Mouse (Mus musculus): ENCODE results near the gene Nicn1. TPM values are rescaled to one million over a fixed set of nuclear protein-coding genes. Genes with fewer than 3 reads are reported as not detected.

The Nicn1 gene
- polyA plus RNA-seq, 1 experiment = 49.6 TPM

DNA sequence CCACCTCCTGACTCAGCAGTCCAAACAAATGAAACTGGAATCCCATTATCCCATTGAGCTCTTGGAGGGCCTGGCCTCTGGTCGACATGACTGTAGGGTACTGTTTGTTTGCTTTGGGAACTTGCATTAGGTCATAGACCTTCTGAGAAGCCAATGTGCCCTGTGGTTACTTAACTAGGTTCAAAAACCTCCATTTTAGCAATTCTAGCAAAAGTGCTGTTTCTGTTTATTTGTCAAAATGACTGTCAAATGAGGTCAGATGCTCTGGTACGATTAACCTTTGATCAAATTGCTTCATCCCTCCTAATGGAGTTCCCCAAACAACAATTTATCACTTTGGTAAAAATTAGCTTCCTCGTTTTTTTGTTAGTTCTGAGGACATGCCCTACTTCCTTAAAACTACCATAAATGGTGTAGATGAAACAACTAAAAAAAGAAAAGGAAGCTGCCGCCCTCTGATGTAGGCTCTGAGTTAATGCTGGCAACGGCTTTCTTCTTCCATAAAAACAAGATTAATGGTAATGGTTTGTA is 52.1 kb downstream of the Nicn1 start:
- H3K4me3 ChIP-seq (ENCODE audit: insufficient read depth, low read length) = no peak overlapping the region
- peak overlapping the region; percentile 98 for H3K27ac ChIP-seq (ENCODE audit: insufficient read depth, low read length)
- peaks cover 9% of the 10 kb centered on the region for H3K4me1 ChIP-seq (ENCODE audit: control insufficient read depth, insufficient read depth, low read length)
- TF ChIP-seq POLR2A (IDR thresholded peaks at IDR 0.05; ENCODE audit: low read depth, low read length) (no peak), CTCF (IDR thresholded peaks at IDR 0.05; ENCODE audit: borderline replicate concordance, insufficient read depth, low read length) (no peak)

GRCm38 (mm10) chr9:108343331-108343730 is 53.1 kb downstream of the Nicn1 start:
- TF ChIP-seq CTCF (IDR thresholded peaks at IDR 0.05; ENCODE audit: borderline replicate concordance, insufficient read depth, low read length) = no peak
- no peak for TF ChIP-seq POLR2A (IDR thresholded peaks at IDR 0.05; ENCODE audit: low read depth, low read length)
- Histone ChIP-seq H3K4me1 (ENCODE audit: control insufficient read depth, insufficient read depth, low read length) (peaks cover 9% of the 10 kb centered on the region), H3K27ac (ENCODE audit: insufficient read depth, low read length) (peak overlapping the region; percentile 98), H3K4me3 (ENCODE audit: insufficient read depth, low read length) (no peak overlapping the region)

- peaks cover 9% of the 10 kb centered on the region for H3K4me1 ChIP-seq (ENCODE audit: control insufficient read depth, insufficient read depth, low read length)
- TF ChIP-seq POLR2A (IDR thresholded peaks at IDR 0.05; ENCODE audit: low read depth, low read length) = no peak
- no peak for TF ChIP-seq CTCF (IDR thresholded peaks at IDR 0.05; ENCODE audit: borderline replicate concordance, insufficient read depth, low read length)
- no peak overlapping the region for H3K27ac ChIP-seq (ENCODE audit: insufficient read depth, low read length)
- no peak overlapping the region for H3K4me3 ChIP-seq (ENCODE audit: insufficient read depth, low read length)
These were observed 53.6 kb downstream of the Nicn1 start for GRCm38 (mm10) chr9:108343835-108344234.

DNA sequence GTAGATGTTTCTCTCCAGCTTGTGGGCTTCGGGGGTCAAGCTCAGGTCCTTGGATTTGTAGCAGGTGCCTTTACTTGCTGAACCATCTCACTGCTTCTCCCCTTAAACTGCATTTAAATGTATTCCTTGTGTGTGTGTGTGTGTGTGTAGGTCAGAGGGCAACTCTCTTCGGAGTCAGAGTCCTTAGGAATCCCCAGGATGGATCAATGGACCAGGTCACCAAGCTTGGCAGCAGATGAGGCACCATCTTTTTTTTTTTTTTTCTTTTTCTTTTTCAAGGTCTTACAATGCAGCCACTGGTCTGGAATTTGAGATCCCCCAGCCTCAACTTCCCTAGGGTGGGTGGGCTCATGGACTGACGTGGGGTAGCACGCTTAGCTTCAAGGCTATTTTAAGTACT is 54.2 kb downstream of the Nicn1 start:
- no peak overlapping the region for H3K27ac ChIP-seq (ENCODE audit: insufficient read depth, low read length)
- no peak overlapping the region for H3K4me3 ChIP-seq (ENCODE audit: insufficient read depth, low read length)
- TF ChIP-seq CTCF (IDR thresholded peaks at IDR 0.05; ENCODE audit: borderline replicate concordance, insufficient read depth, low read length) = no peak
- TF ChIP-seq POLR2A (IDR thresholded peaks at IDR 0.05; ENCODE audit: low read depth, low read length) = no peak
- peaks cover 9% of the 10 kb centered on the region for H3K4me1 ChIP-seq (ENCODE audit: control insufficient read depth, insufficient read depth, low read length)

Other genes with a start within 250 kb of the Nicn1 start
- 32.3 and 33.5 TPM in 2 replicates for gene Gmppb, start 241.2 kb upstream of the Nicn1 start, polyA plus RNA-seq (2011; ENCODE audit: insufficient read length, low read depth, missing spikeins)
- gene Amigo3, start 237.3 kb upstream of the Nicn1 start, polyA plus RNA-seq (2011; ENCODE audit: insufficient read length, low read depth, missing spikeins) = 3.0 and 3.4 TPM in 2 replicates
- not detected in 2 replicates for gene Mst1, start 210.0 kb upstream of the Nicn1 start, polyA plus RNA-seq (2011; ENCODE audit: insufficient read length, low read depth, missing spikeins)
- gene Rnf123, start 207.1 kb upstream of the Nicn1 start, polyA plus RNA-seq (2011; ENCODE audit: insufficient read length, low read depth, missing spikeins) = 26.4 and 31.4 TPM in 2 replicates
- gene Apeh, start 195.8 kb upstream of the Nicn1 start, polyA plus RNA-seq (2011; ENCODE audit: insufficient read length, low read depth, missing spikeins) = 53.4 and 63.9 TPM in 2 replicates
- 0.08 and 0.25 TPM in 2 replicates for gene Bsn, start 100.0 kb upstream of the Nicn1 start, polyA plus RNA-seq (2011; ENCODE audit: insufficient read length, low read depth, missing spikeins)
- gene Dag1, start 26.5 kb upstream of the Nicn1 start, polyA plus RNA-seq (2011; ENCODE audit: insufficient read length, low read depth, missing spikeins) = 102 and 109 TPM in 2 replicates
- 2.6 and 3.7 TPM in 2 replicates for gene Amt, start 6.4 kb downstream of the Nicn1 start, polyA plus RNA-seq (2011; ENCODE audit: insufficient read length, low read depth, missing spikeins)
- gene Rhoa, start 15.7 kb downstream of the Nicn1 start, polyA plus RNA-seq (2011; ENCODE audit: insufficient read length, low read depth, missing spikeins) = 575 and 590 TPM in 2 replicates
- gene Tcta, start 15.7 kb downstream of the Nicn1 start, polyA plus RNA-seq (2011; ENCODE audit: insufficient read length, low read depth, missing spikeins) = 22.9 and 24.5 TPM in 2 replicates
- 328 and 399 TPM in 2 replicates for gene Gpx1, start 48.5 kb downstream of the Nicn1 start, polyA plus RNA-seq (2011; ENCODE audit: insufficient read length, low read depth, missing spikeins)
- 93.4 and 102 TPM in 2 replicates for gene Usp4, start 57.4 kb downstream of the Nicn1 start, polyA plus RNA-seq (2011; ENCODE audit: insufficient read length, low read depth, missing spikeins)
- gene 1700102P08Rik, start 102.4 kb downstream of the Nicn1 start, polyA plus RNA-seq (2011; ENCODE audit: insufficient read length, low read depth, missing spikeins) = 0.63 TPM in 1 of 2 replicates, not detected in the other
- 0.22 TPM in 1 of 2 replicates, not detected in the other for gene Ccdc36, start 138.1 kb downstream of the Nicn1 start, polyA plus RNA-seq (2011; ENCODE audit: insufficient read length, low read depth, missing spikeins)
- gene BC048562, start 146.1 kb downstream of the Nicn1 start, polyA plus RNA-seq (2011; ENCODE audit: insufficient read length, low read depth, missing spikeins) = not detected in 2 replicates
- 18.3 and 19.8 TPM in 2 replicates for gene Ccdc71, start 170.1 kb downstream of the Nicn1 start, polyA plus RNA-seq (2011; ENCODE audit: insufficient read length, low read depth, missing spikeins)
- gene Klhdc8b, start 171.2 kb downstream of the Nicn1 start, polyA plus RNA-seq (2011; ENCODE audit: insufficient read length, low read depth, missing spikeins) = 6.5 and 8.3 TPM in 2 replicates
- 118 and 152 TPM in 2 replicates for gene Lamb2, start 189.3 kb downstream of the Nicn1 start, polyA plus RNA-seq (2011; ENCODE audit: insufficient read length, low read depth, missing spikeins)
- gene Usp19, start 200.2 kb downstream of the Nicn1 start, polyA plus RNA-seq (2011; ENCODE audit: insufficient read length, low read depth, missing spikeins) = 77.0 and 80.7 TPM in 2 replicates
- 261 and 263 TPM in 2 replicates for gene Qars, start 217.3 kb downstream of the Nicn1 start, polyA plus RNA-seq (2011; ENCODE audit: insufficient read length, low read depth, missing spikeins)
- 113 and 133 TPM in 2 replicates for gene Qrich1, start 226.4 kb downstream of the Nicn1 start, polyA plus RNA-seq (2011; ENCODE audit: insufficient read length, low read depth, missing spikeins)